Mouse (Mus musculus): ENCODE measurements around the gene Nosip. TPM values are rescaled to one million over a fixed set of nuclear protein-coding genes. Genes with fewer than 3 reads are reported as not detected.
A peak's percentile ranks its signal among the peaks of the same experiment; 100 is the strongest.

The Nosip gene
- polyA plus RNA-seq, 1 experiment: 165 TPM

- TF ChIP-seq CTCF (IDR thresholded peaks at IDR 0.05; ENCODE audit: borderline replicate concordance, control insufficient read depth, extremely low read depth, insufficient read depth, low read length, poor library complexity): no peak
- no peak for TF ChIP-seq POLR2A (IDR thresholded peaks at IDR 0.05; ENCODE audit: control insufficient read depth, extremely low read depth, insufficient read depth, low read length, poor library complexity)
- 22% methylated on average over 6 of the region's 6 CpGs for WGBS
- no peak for DNase-seq
- Histone ChIP-seq H3K36me3 (ENCODE audit: control insufficient read depth, insufficient read depth, low read length) (no peaks in the 10 kb centered on the region), H3K27ac (ENCODE audit: control insufficient read depth, insufficient read depth, low read length) (no peak overlapping the region), H3K4me1 (replicated peaks; ENCODE audit: control insufficient read depth, insufficient read depth, low read length) (peaks cover 5% of the 10 kb centered on the region; the same call in 1 of the 2 replicates), H3K27me3 (ENCODE audit: control insufficient read depth, insufficient read depth, low read length) (no peaks in the 10 kb centered on the region), H3K4me3 (ENCODE audit: control insufficient read depth, insufficient read depth, low read length) (no peak overlapping the region)
Observed at GRCm38 (mm10) chr7:45097479-45097878, 35.2 kb downstream of the Nosip start.

- DNase-seq: no peak
- no peaks in the 10 kb centered on the region; the same call in 1 of the 2 replicates for H3K4me1 ChIP-seq (replicated peaks; ENCODE audit: control insufficient read depth, insufficient read depth, low read length)
- H3K27me3 ChIP-seq (ENCODE audit: control insufficient read depth, insufficient read depth, low read length): no peaks in the 10 kb centered on the region
- 94% methylated on average over 8 of the region's 8 CpGs for WGBS
- TF ChIP-seq CTCF (IDR thresholded peaks at IDR 0.05; ENCODE audit: borderline replicate concordance, control insufficient read depth, extremely low read depth, insufficient read depth, low read length, poor library complexity): no peak
- no peak for TF ChIP-seq POLR2A (IDR thresholded peaks at IDR 0.05; ENCODE audit: control insufficient read depth, extremely low read depth, insufficient read depth, low read length, poor library complexity)
- H3K36me3 ChIP-seq (ENCODE audit: control insufficient read depth, insufficient read depth, low read length): no peaks in the 10 kb centered on the region
- H3K4me3 ChIP-seq (ENCODE audit: control insufficient read depth, insufficient read depth, low read length): no peak overlapping the region
- H3K27ac ChIP-seq (ENCODE audit: control insufficient read depth, insufficient read depth, low read length): no peak overlapping the region
Observed at GRCm38 (mm10) chr7:45098541-45099240, 36.5 kb downstream of the Nosip start.

- 94% methylated on average over 6 of the region's 6 CpGs for WGBS
Observed at GRCm38 (mm10) chr7:45100046-45100445, 37.8 kb downstream of the Nosip start.

GRCm38 (mm10) chr7:45102441-45102840, 40.2 kb downstream of the Nosip start:
- no peaks in the 10 kb centered on the region for H3K27me3 ChIP-seq (ENCODE audit: control insufficient read depth, insufficient read depth, low read length)
- DNase-seq: no peak
- no peak overlapping the region for H3K4me3 ChIP-seq (ENCODE audit: control insufficient read depth, insufficient read depth, low read length)
- no peak for TF ChIP-seq CTCF (IDR thresholded peaks at IDR 0.05; ENCODE audit: borderline replicate concordance, control insufficient read depth, extremely low read depth, insufficient read depth, low read length, poor library complexity)
- TF ChIP-seq POLR2A (IDR thresholded peaks at IDR 0.05; ENCODE audit: control insufficient read depth, extremely low read depth, insufficient read depth, low read length, poor library complexity): no peak
- no peaks in the 10 kb centered on the region for H3K36me3 ChIP-seq (ENCODE audit: control insufficient read depth, insufficient read depth, low read length)
- H3K27ac ChIP-seq (ENCODE audit: control insufficient read depth, insufficient read depth, low read length): no peak overlapping the region
- H3K4me1 ChIP-seq (replicated peaks; ENCODE audit: control insufficient read depth, insufficient read depth, low read length): 0 out of 2 replicates have a peak, but pooled peaks cover 2% of the 10 kb centered on the region
- 66% methylated on average over 11 of the region's 11 CpGs for WGBS

More at GRCm38 (mm10) chr7:45100046-45100445, 37.8 kb downstream of the Nosip start:
- H3K27ac ChIP-seq (ENCODE audit: control insufficient read depth, insufficient read depth, low read length): no peak overlapping the region
- TF ChIP-seq CTCF (IDR thresholded peaks at IDR 0.05; ENCODE audit: borderline replicate concordance, control insufficient read depth, extremely low read depth, insufficient read depth, low read length, poor library complexity) (no peak), POLR2A (IDR thresholded peaks at IDR 0.05; ENCODE audit: control insufficient read depth, extremely low read depth, insufficient read depth, low read length, poor library complexity) (no peak)
- no peaks in the 10 kb centered on the region for H3K27me3 ChIP-seq (ENCODE audit: control insufficient read depth, insufficient read depth, low read length)
- DNase-seq: no peak
- no peaks in the 10 kb centered on the region for H3K4me1 ChIP-seq (replicated peaks; ENCODE audit: control insufficient read depth, insufficient read depth, low read length)
- no peaks in the 10 kb centered on the region for H3K36me3 ChIP-seq (ENCODE audit: control insufficient read depth, insufficient read depth, low read length)
- H3K4me3 ChIP-seq (ENCODE audit: control insufficient read depth, insufficient read depth, low read length): no peak overlapping the region

- 89% methylated on average over 9 of the region's 9 CpGs for WGBS
- Histone ChIP-seq H3K27me3 (ENCODE audit: control insufficient read depth, insufficient read depth, low read length) (no peaks in the 10 kb centered on the region), H3K4me3 (ENCODE audit: control insufficient read depth, insufficient read depth, low read length) (no peak overlapping the region), H3K27ac (ENCODE audit: control insufficient read depth, insufficient read depth, low read length) (no peak overlapping the region), H3K36me3 (ENCODE audit: control insufficient read depth, insufficient read depth, low read length) (no peaks in the 10 kb centered on the region), H3K4me1 (replicated peaks; ENCODE audit: control insufficient read depth, insufficient read depth, low read length) (0 out of 2 replicates have a peak, but pooled peaks cover 2% of the 10 kb centered on the region)
- DNase-seq: no peak
- TF ChIP-seq CTCF (IDR thresholded peaks at IDR 0.05; ENCODE audit: borderline replicate concordance, control insufficient read depth, extremely low read depth, insufficient read depth, low read length, poor library complexity) (no peak), POLR2A (IDR thresholded peaks at IDR 0.05; ENCODE audit: control insufficient read depth, extremely low read depth, insufficient read depth, low read length, poor library complexity) (no peak)
Observed at GRCm38 (mm10) chr7:45102940-45103585, 40.8 kb downstream of the Nosip start.

GRCm38 (mm10) chr7:45103652-45104180, 41.5 kb downstream of the Nosip start, which contains the start of gene Fcgrt:
Gene Fcgrt, minus strand, starts transcription at chr7:45103851.
- no peak within 1 kb of the TSS for H3K27ac ChIP-seq (ENCODE audit: control insufficient read depth, insufficient read depth, low read length)
- no peaks in the 10 kb centered on the region for H3K27me3 ChIP-seq (ENCODE audit: control insufficient read depth, insufficient read depth, low read length)
- TF ChIP-seq POLR2A (IDR thresholded peaks at IDR 0.05; ENCODE audit: control insufficient read depth, extremely low read depth, insufficient read depth, low read length, poor library complexity): 0 out of 2 replicates have a peak, but pooled peaks have one; percentile 8
- no peak for TF ChIP-seq CTCF (IDR thresholded peaks at IDR 0.05; ENCODE audit: borderline replicate concordance, control insufficient read depth, extremely low read depth, insufficient read depth, low read length, poor library complexity)
- H3K4me1 ChIP-seq (replicated peaks; ENCODE audit: control insufficient read depth, insufficient read depth, low read length): 0 out of 2 replicates have a peak, but pooled peaks cover 2% of the 10 kb centered on the region
- DNase-seq: no peak
- H3K36me3 ChIP-seq (ENCODE audit: control insufficient read depth, insufficient read depth, low read length): no peaks in the 10 kb centered on the region
- 62% methylated on average over 7 of the region's 7 CpGs for WGBS
- no peak within 1 kb of the TSS for H3K4me3 ChIP-seq (ENCODE audit: control insufficient read depth, insufficient read depth, low read length)
